In genomic region chr1:83808432-83808831, GRCm38 (mm10) we compare ENCODE assay signal across 26 mouse cellular contexts.
"Had no signal": no experiment of that assay in that cellular context is flagged by ENCODE, and none has a peak within 500 bp of the region (broad histone marks: within the 10 kb centered on the region; RNA-seq: fewer than 3 reads in every experiment).

No protein-coding gene starts in this region.

- H3K4me3 ChIP-seq: gastrocnemius, adult 2 months; heart, adult 2 months; heart, embryonic 13.5 days; heart, embryonic 15.5 days; hindbrain, embryonic 10.5 days; hindbrain, embryonic 12.5 days; intestine, embryonic 15.5 days; limb, embryonic 13.5 days; limb, embryonic 15.5 days; liver, embryonic 12.5 days had no signal

- DNase-seq: gastrocnemius, adult 2 months; gastrocnemius, postnatal 10 days; gastrocnemius, postnatal 25 days; heart, adult 2 months; heart, postnatal 4 days; kidney, adult 18-20 months; kidney, adult 8-10 months; kidney, postnatal 10 days; kidney, postnatal 36 days; layer of hippocampus, adult 9-11 months; layer of hippocampus, postnatal 36 days; left cerebral cortex, postnatal 4 days had no signal

- H3K4me1 ChIP-seq: heart, embryonic 13.5 days; heart, embryonic 15.5 days; hindbrain, embryonic 10.5 days; hindbrain, embryonic 12.5 days; intestine, embryonic 15.5 days; limb, embryonic 13.5 days; limb, embryonic 15.5 days; liver, embryonic 12.5 days had no signal

- H3K36me3 ChIP-seq: heart, embryonic 13.5 days; heart, embryonic 15.5 days; hindbrain, embryonic 10.5 days; hindbrain, embryonic 12.5 days; intestine, embryonic 15.5 days; limb, embryonic 13.5 days; limb, embryonic 15.5 days; liver, embryonic 12.5 days had no signal

- H3K9me3 ChIP-seq: heart, embryonic 13.5 days; heart, embryonic 15.5 days; hindbrain, embryonic 10.5 days; hindbrain, embryonic 12.5 days; intestine, embryonic 15.5 days; limb, embryonic 13.5 days; limb, embryonic 15.5 days; liver, embryonic 12.5 days had no signal

- H3K4me2 ChIP-seq: heart, embryonic 11.5 days; heart, embryonic 13.5 days; heart, embryonic 15.5 days; hindbrain, embryonic 12.5 days; hindbrain, embryonic 14.5 days; intestine, embryonic 15.5 days; limb, embryonic 13.5 days; limb, embryonic 15.5 days; liver, embryonic 12.5 days had no signal

- H3K27me3 ChIP-seq: heart, embryonic 13.5 days; heart, embryonic 15.5 days; hindbrain, embryonic 12.5 days; intestine, embryonic 15.5 days; limb, embryonic 13.5 days; limb, embryonic 15.5 days; liver, embryonic 12.5 days had no signal

- ATAC-seq: hindbrain, embryonic 16.5 days; inflammation-experienced regulatory T-cells, adult 6 months; intestine, embryonic 15.5 days; intestine, postnatal 0 days; liver, embryonic 12.5 days had no signal

- H3K27ac ChIP-seq: gastrocnemius, adult 2 months; heart, adult 2 months; heart, embryonic 13.5 days; heart, embryonic 15.5 days; hindbrain, embryonic 10.5 days; hindbrain, embryonic 12.5 days; hindbrain, embryonic 14.5 days; intestine, embryonic 15.5 days; limb, embryonic 13.5 days; limb, embryonic 15.5 days; liver, embryonic 12.5 days; liver, embryonic 14.5 days had no signal

- H3K9ac ChIP-seq: heart, embryonic 13.5 days; heart, embryonic 15.5 days; hindbrain, embryonic 12.5 days; hindbrain, embryonic 14.5 days; intestine, embryonic 15.5 days; limb, embryonic 13.5 days; limb, embryonic 15.5 days; liver, embryonic 12.5 days; liver, embryonic 14.5 days had no signal
